Mouse (Mus musculus): Measurements from ENCODE around the gene Gm28230.

The Gm28230 gene

GRCm38 (mm10) chr2:74739869-74740268 lies 13.3 kb downstream of the Gm28230 start:
- DNase-seq (ENCODE audit: low spot score): no peak

DNA sequence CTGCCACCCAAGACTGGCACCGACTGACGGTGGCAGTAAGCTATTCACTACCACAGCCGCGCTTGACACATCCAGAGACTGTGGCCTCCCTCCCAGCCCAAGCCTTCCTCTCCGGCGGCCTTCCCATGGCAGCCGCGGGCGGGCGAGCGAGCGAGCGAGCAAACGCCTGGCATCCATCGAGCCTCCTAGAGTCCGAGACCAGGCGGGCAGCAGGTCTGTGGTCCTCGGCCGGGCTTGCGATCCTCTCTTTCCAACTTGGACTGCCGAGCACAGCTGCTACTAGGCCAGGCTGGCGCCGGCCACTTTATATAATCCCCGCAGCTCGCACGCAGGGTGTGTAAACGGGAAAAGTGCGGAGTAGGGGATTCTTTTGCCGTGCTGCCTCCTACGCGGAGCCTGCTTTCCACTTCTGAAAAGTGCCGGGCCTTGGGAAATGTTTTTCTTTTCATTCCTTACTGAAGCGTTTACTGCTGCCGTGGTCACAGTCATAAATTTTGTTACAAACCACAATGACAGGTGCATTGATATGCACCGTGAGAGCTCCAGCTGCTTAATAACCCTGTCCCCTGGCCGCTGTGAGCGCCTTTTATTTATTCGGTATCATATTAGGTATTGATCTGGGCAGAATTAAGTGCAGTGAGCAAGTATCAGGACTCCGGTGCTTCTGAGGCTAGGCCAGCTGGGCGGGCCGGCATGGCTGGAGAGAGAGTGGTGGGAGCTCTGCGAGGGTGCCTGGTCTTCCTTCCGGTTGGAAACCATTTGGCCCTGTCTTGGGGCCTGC lies 14.0 kb downstream of the Gm28230 start:
- DNase-seq (ENCODE audit: low spot score): no peak

- DNase-seq (ENCODE audit: low spot score): no peak
Observed at GRCm38 (mm10) chr2:74741252-74741978, 14.9 kb downstream of the Gm28230 start.

GRCm38 (mm10) chr2:74741979-74742277 lies 15.4 kb downstream of the Gm28230 start:
- DNase-seq (ENCODE audit: low spot score): no peak

GRCm38 (mm10) chr2:74745540-74746297 lies 19.2 kb downstream of the Gm28230 start:
- DNase-seq (ENCODE audit: low spot score): no peak

GRCm38 (mm10) chr2:74746298-74746921 lies 19.9 kb downstream of the Gm28230 start:
- DNase-seq (ENCODE audit: low spot score): no peak

- DNase-seq (ENCODE audit: low spot score): no peak
Observed at GRCm38 (mm10) chr2:74747006-74747405, 20.5 kb downstream of the Gm28230 start.

DNA sequence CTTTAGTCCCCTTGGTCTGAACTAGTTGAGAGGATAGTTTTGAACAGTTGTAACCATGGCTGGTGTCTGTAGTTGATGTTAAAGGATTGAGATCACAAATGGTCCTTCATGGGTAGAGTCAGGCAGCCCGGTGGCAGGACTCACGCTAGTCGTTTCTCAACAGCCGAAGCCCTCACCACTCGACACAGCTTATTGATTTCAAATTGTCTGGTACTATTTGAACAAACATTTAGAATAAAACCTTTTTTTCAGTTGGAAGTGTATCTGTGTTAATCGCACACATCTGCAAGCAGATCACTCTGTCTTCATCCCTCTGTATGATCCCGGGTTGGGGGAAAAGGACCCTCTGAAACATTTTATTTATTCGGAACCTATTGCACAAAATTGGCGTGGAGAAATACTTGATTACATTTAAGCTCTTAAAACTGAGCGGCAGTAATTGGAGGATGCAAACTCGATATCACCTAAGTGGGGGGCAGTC lies 21.2 kb downstream of the Gm28230 start:
- no peak for DNase-seq (ENCODE audit: low spot score)

- DNase-seq (ENCODE audit: low spot score): no peak
Observed at GRCm38 (mm10) chr2:74748436-74748995, 22.0 kb downstream of the Gm28230 start.

DNA sequence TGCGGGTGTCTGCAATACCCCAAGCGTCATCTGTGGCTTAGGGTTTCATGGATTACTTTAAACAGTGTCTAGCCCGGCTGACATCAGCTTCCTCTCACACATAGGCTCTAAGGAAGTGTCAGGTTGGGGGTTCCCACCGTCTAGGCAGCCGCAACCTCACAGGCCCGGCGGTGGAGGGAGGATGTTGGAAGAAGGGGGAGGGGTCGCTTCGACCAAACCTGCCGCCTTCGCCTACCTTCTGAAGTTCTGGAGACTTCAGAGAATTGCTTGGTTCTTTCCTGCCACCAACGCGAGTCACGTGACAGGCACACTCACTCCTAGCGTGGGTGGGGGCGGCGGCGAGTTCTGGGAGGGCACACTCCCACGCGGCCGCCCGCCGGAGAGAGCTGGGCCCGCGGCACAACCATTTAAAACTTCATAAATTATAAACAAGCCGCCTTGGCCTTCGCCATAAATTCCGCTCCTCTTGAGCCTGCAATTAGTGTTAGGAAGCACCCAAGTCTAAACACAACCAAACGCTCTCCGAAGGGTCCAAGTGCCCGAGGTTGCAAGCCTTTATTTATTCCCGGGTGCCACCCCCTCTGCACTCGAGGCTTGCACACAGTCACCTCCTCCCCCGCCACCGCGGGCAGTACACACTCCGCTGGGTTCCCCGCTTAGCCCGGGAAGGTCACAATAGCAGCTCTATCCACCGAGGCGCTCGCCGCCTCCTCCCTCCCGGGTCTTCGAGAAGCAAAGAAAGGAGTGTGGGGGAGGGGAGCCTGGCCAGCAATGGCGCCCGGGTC lies 23.0 kb downstream of the Gm28230 start:
- no peak for DNase-seq (ENCODE audit: low spot score)

DNA sequence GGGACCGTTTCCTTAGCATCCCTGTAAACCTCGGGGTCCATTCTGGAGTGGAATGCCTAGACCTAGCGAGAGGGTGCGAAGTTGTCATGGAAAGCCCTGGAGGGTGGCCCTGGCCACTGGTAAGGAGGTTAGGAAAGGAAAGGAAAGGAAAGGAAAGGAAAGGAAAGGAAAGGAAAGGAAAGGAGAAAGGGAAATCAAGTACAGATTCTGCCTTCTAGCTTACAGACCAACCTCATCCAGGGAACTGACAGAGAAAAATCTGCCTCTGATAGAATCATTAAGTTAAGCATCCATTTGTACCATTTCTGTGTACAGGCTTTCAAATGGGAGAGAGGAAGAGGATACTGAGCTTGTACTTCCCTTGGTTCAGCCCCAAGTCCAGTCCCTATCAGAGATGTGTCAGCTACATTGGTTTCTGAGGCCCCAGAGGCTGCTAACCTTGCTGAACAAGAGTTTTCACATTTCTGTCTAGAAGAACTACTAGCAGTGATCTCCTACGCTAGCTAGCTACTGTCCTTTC lies 24.3 kb downstream of the Gm28230 start:
- DNase-seq (ENCODE audit: low spot score): no peak

- DNase-seq (ENCODE audit: low spot score): no peak
Observed at GRCm38 (mm10) chr2:74751861-74752260, 25.3 kb downstream of the Gm28230 start.

GRCm38 (mm10) chr2:74752431-74753174 lies 26.1 kb downstream of the Gm28230 start:
- DNase-seq (ENCODE audit: low spot score): no peak

- no peak for DNase-seq (ENCODE audit: low spot score)
Observed at GRCm38 (mm10) chr2:74753175-74753523, 26.6 kb downstream of the Gm28230 start.

DNA sequence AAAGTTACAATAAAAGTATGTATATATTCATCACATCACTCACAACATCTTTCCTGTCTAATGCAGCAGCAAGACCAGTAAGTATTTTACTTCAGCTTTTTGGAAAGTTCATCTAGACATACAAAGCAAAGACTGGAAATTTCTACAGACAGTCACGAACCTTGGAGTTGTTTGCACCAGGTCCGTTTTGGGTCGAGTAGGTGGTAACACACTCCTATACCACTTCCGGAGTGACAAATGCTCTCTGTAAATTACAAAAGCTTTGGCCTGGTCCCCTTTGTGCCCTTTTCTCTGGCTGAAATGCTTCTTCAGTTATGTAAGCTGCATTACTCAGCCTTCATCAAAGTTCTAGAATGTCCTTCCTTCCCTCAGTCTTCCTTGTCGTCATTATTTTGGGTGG lies 27.2 kb downstream of the Gm28230 start:
- DNase-seq (ENCODE audit: low spot score): no peak

- no peak for DNase-seq (ENCODE audit: low spot score)
Observed at GRCm38 (mm10) chr2:74760146-74760545, 33.6 kb downstream of the Gm28230 start.

DNA sequence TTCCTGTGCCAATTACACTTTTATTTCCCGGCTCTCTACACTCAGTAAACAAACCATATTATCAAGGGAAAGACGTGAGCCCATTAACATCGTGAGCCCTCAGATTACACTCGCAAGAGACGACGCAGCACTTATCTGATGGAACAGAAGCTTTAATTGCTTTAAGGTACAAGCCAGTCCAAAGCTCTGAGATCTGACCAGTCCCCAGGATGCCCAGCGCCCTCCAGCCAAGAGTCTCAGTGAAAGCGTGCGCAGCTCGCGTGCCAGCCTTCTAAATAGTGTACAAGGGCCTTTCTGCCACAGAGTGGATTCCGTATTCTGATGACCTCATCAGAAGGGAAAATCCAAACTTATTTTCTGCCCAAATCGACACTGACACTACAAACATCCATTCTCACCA lies 35.4 kb downstream of the Gm28230 start:
- DNase-seq (ENCODE audit: low spot score): no peak

DNA sequence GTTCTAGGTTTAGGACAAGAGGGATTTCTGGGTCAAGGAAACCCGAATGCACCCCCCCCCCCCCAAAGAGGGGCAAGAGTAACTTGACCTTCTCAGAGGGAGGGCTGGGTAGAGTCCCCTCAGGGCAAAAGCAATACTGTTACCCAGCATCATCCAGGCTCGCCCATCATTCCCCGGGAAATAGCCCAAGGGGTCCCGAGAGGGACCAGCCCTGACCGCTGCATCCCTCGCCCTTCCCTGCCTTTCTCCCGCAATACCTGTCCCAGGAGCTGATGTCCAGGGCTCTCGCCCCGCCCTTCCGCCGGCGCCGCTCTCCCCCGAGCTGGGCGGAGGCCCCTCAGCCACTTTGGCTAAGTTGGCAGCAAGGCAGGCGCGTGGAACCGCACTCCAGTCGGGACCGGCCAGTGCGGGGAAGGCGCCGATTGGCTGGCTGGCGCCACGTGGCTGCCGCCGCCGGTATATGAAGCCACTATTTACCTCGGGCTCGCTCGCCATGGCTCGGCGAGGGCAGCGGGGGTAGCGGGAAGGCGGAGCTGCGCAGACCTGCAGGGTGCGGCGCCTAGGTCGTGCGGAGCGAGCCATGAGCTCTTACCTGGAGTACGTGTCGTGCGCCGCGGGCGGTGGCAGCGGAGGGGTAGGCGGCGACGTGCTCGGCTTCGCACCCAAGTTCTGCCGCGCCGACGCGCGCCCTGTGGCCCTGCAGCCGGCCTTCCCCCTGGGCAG lies 36.2 kb downstream of the Gm28230 start, which contains the start of gene Hoxd1:
Gene Hoxd1 (plus strand): TSS at position 459 of the 723 bp plus-strand sequence.
- DNase-seq (ENCODE audit: low spot score): no peak

DNA sequence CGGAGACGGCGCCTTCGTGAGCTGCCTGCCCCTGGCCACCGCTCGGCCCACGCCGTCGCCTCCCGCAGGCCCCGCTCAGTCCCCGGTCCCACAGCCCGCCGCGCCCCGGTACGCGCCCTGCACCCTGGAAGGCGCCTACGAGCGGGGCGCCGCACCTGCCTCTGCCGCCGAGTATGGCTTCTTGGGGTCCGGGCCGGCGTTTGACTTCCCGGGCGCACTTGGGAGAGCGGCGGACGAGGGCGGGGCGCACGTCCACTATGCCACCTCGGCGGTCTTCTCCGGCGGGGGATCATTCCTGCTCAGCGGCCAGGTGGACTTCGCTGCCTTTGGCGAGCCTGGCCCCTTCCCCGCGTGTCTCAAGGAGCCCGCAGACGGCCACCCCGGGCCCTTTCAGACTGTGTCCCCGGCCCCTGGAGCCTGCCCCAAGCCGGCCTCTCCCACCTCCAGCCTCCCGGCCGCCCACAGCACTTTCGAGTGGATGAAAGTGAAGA lies 36.8 kb downstream of the Gm28230 start:
- DNase-seq (ENCODE audit: low spot score): no peak

Measured in ovary, postnatal 10 days (tissue).